Mouse (Mus musculus): ENCODE results near the gene Unc13a.

Gene Unc13a

GRCm38 (mm10) chr8:71665331-71666130 lies 6.0 kb downstream of the Unc13a start:
- peak; percentile 87 for DNase-seq (ENCODE audit: low spot score)

GRCm38 (mm10) chr8:71660325-71661120 lies 11.0 kb downstream of the Unc13a start:
- peak; percentile 93 for DNase-seq (ENCODE audit: low spot score)

GRCm38 (mm10) chr8:71659751-71660150 lies 11.8 kb downstream of the Unc13a start:
- no peak for DNase-seq (ENCODE audit: low spot score)

- peak; percentile 39 for DNase-seq (ENCODE audit: low spot score)
Observed at GRCm38 (mm10) chr8:71658515-71659049, 13.0 kb downstream of the Unc13a start.

GRCm38 (mm10) chr8:71657816-71658215 lies 13.7 kb downstream of the Unc13a start:
- DNase-seq (ENCODE audit: low spot score) = peak; percentile 64

GRCm38 (mm10) chr8:71654600-71654999 lies 17.0 kb downstream of the Unc13a start:
- peak; percentile 72 for DNase-seq (ENCODE audit: low spot score)

GRCm38 (mm10) chr8:71645510-71645909 lies 26.0 kb downstream of the Unc13a start:
- no peak for DNase-seq (ENCODE audit: low spot score)

- no peak for DNase-seq (ENCODE audit: low spot score)
Observed at GRCm38 (mm10) chr8:71639318-71639717, 32.2 kb downstream of the Unc13a start.

- DNase-seq (ENCODE audit: low spot score) = no peak
Observed at GRCm38 (mm10) chr8:71638321-71638720, 33.2 kb downstream of the Unc13a start.

- DNase-seq (ENCODE audit: low spot score) = no peak
Observed at GRCm38 (mm10) chr8:71637149-71638095, 34.1 kb downstream of the Unc13a start.

GRCm38 (mm10) chr8:71633981-71634667 lies 37.4 kb downstream of the Unc13a start:
- DNase-seq (ENCODE audit: low spot score) = peak; percentile 75

GRCm38 (mm10) chr8:71633164-71633563 lies 38.4 kb downstream of the Unc13a start:
- peak; percentile 72 for DNase-seq (ENCODE audit: low spot score)

- DNase-seq (ENCODE audit: low spot score) = no peak
Observed at GRCm38 (mm10) chr8:71631897-71632296, 39.7 kb downstream of the Unc13a start.

- DNase-seq (ENCODE audit: low spot score) = no peak
Observed at GRCm38 (mm10) chr8:71630761-71631160, 40.8 kb downstream of the Unc13a start.

- peak; percentile 85 for DNase-seq (ENCODE audit: low spot score)
Observed at GRCm38 (mm10) chr8:71629781-71630212, 41.8 kb downstream of the Unc13a start.

GRCm38 (mm10) chr8:71629096-71629697 lies 42.4 kb downstream of the Unc13a start:
- DNase-seq (ENCODE audit: low spot score) = peak; percentile 97

- peak; percentile 56 for DNase-seq (ENCODE audit: low spot score)
Observed at GRCm38 (mm10) chr8:71628396-71629095, 43.0 kb downstream of the Unc13a start.

- no peak for DNase-seq (ENCODE audit: low spot score)
Observed at GRCm38 (mm10) chr8:71627265-71628099, 44.1 kb downstream of the Unc13a start.

- no peak for DNase-seq (ENCODE audit: low spot score)
Observed at GRCm38 (mm10) chr8:71626753-71627152, 44.8 kb downstream of the Unc13a start.

Data from testis, postnatal 10 days (tissue).